Mouse (Mus musculus) CD8-positive naive resting alpha-beta T cell, adult 2 months (primary cell): ENCODE data around the gene Ankrd11.
"Not testable (repeated sequence)": the region's sequence is repeated elsewhere in the genome, so short reads cannot be mapped to it uniquely, and the experiment has no call there.

Experiments used
- DNase-seq, 2 experiments: peaks; one replicate each; pipeline ENCODE4 v3.0.0; 2022; ENCODE audit warnings: low read depth in 2 of 2, low spot score in 2 of 2

Ankrd11 gene

DNA sequence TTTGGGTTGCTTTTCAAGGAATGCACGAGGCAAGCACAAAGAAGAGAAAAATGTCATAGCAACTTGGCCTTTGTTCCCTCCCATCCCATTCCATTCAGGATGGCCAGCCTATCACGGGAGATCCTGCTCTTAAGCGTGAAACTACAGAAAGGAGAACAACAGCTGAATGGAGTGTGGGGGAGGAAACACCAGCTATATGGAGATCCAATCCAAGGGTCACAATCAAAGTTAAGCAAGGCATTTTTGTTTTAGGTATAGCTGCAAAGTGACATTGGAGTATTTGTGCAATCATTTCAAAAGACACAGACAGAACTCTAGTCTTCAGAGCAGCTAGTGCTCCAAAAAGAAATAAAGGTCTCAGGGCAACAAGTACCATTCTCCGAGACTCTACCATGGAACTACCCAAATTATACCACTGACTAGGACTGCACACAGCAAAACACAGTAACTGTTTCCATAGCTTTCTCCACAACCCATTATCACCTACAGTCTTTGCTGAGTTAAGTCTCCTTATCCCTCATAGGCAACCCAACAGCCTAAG lies 1.9 kb downstream of the Ankrd11 start:
- DNase-seq: no peak

DNA sequence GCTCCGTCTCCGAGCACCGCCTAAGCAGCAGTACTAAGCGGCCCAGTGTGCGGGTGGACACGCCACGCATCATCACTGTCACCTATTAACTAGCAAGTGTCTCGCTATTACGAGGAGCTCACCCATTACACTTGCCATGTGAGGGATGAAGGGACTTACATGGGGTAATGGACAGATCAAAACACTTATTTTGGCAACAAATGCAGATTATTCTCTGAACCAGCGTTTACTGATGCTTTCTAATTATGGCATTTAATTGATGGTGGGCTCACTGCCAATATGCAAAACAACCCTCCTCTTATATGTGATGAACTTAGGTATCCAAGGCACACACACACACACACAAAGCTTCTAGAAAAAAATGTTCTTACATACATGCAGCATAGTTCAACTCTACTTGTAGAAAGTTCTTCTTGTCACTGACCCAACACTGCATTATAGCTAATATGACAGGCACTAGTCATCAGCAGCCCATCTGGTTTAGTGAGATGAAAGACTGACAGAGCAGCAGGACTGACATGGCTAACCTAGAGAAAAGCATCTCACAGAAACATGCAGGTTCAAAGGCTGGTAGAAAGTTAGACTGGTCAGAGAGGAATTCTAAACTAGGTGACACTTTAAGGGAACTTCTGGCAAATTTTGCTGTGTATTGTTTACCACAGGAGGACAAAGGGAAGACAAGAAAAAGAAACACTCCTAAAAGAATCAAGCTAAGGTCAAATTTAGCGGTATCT lies 2.5 kb downstream of the Ankrd11 start:
- DNase-seq: no peak

DNA sequence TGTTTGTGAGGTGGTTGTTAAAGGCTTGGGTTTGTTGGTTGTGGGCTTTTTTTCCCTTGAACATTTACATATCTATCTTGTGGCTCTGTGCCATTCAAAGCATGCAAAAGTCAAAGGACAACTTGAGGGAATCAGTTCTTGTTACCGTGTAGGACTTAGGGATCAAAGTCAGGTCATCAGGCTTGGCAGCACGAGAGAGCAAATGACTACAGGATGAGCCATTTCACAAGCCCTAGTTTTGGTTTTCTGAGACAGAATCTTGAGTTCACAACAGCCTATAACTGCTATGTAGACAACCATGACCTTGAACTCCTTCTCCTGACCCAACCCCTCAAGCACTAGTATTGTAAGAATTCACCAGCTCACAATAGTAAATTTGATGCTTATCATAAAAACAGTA lies 3.7 kb downstream of the Ankrd11 start:
- no peak for DNase-seq

DNA sequence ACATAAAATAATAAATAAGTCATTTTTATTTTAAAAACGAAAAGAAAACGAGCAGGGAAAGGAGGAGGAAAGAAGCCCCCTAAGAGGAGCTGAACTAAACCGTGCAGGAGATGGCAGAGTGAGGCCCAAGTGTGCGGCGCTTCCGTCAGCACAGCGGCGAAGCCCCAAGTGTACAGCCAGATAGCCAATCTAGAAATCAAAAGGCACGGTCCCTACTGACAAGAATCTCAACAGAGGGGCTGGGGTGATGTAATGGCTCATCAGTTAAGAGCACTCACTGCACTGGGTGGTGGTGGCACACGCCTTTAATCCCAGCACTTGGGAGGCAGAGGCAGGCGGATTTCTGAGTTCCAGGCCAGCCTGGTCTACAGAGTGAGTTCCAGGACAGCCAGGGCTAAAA lies 4.6 kb downstream of the Ankrd11 start:
- DNase-seq: no peak

DNA sequence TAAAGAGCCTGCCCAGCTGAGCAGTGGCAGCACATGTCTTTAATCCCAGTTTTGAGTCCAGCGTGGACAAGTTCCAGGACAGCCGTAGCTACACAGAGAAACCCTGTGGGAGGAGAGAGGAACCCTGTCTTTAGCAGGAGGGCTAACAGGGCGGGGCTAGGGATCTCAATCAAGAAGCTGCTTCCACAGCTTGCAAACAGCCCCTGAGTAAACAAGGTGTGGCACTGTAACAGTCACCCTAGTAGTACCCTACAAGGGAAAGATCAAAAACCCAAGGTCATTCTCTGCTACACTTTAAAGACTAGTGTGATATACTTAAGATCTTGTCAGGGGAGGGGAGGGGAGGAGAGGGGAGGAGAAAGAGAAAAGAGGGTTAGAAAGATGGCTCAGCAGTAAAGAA lies 5.1 kb downstream of the Ankrd11 start:
- DNase-seq: peak; percentile 40 to 62

DNA sequence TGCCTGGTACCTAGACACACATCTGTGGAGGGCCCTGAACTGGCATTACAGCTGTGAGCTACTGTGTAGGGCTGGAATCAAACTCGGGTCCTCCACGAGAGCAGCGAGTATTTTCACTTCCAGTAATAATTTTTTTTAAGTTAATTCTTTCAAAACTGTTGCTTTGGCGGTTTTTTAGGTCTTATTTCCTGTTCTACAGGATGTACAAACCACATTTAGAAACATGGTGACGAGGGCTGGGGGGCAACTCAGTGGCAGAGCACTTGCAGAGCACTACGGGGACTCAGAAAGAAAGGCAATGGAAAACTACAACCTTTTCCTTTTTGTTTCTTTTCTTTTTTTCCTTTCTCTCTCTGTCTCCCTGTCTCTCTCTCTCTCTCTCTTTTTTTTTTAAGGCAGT lies 7.9 kb downstream of the Ankrd11 start:
- peak; percentile 69 to 81 for DNase-seq

DNA sequence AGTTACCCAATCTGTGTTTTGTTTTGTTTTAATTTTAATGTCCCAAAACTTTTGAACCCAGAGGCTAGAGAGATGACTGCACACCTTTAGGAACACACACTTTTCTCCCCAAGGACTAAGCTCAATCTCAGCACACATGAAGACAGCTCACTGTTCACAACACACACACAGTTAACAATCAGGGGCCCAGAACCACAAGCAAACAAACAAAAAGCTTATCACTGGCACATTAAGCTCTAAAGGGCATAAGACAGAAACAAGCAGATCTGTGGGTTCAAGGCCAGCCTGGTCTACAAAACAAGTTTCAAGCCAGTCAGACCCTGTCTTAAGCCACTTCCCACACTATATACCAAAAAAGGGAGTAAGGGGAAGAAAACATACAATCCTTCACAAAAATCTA lies 8.6 kb downstream of the Ankrd11 start:
- no peak for DNase-seq

DNA sequence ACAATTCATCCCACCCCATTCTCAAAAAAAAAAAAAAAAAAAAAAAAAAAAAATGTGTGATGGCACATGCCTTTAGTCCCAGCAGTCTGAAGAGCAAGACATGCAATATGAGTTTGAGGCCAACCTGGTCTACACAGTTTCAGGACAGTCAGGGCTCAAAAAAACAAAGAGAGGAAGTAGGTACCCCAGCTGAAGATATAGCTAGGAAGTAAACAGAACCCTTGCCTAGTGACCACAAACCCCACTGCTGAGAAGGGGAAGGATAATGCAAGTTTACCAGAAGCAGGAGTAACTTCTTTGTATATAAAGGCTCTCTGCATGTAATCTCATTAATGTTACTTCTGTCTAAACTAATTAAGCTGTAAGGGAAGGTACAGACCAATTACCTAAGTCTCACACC lies 9.3 kb downstream of the Ankrd11 start:
- peak in 1 of 2 experiments; percentile 67 for DNase-seq

DNA sequence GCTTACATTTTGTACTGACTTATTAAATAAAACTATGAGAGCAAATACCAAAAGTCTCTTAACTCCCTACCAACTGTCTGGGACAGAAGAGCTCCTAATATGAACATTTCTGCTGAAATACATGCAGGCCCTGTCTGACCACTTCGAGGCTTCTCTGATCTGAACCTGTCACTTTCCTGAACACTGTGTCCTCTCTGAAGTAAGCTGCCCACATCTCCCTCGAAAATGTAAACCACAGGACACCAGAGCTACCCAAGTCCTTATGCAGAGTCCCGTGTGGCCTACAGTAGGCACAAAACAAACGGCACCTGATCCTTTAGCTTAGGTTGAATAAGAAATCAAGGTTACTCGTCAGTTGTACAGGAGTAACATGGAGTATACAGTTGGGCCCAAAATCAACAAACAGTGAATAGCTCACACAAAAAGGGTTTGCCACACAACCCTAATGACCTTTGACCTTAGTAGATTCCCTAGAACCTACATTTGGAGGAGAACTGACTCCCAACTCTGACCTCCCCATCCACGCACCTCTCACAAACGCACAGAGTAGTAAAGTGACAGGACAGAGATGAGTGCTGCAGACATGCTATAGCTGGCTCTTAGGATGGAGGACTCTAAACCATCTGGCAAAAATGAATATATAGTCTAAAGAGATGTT lies 10.6 kb downstream of the Ankrd11 start:
- no peak for DNase-seq

DNA sequence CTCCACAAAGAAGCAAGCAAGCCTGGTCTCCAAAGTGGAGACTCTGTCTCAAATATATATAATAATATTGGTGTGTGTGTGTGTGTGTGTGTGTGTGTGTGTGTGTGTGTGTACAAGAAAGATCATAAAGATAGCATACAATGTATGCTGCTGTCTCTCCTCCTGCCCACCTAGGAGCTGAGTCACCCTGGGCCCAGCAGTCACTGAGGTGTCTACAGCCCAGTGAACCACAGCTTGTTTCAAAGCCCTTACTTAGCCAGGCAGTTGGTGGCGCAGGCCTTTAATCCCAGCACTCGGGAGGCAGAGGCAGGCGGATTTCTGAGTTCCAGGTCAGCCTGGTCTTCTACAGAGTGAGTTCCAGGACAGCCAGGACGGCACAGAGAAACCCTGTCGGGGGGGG lies 12.0 kb downstream of the Ankrd11 start:
- not testable (repeated sequence) for DNase-seq

DNA sequence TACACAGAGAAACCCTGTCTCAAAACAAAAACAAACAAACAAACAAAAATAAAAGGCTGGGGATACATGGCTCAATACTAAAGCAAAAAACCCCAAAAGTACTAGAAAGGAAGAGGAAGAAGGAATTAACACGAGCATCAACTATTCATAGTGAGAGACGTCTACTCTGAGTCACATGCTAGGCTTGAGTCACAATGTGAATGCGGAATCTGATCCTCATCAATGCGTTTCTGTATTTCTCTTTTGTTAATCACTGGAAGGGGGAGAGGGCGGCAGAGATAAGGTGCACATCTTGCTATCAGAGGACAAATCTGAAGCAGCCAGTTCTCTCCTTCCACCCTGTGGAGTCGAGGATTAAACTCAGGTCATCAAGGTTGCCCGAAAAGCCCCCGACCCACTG lies 14.3 kb downstream of the Ankrd11 start:
- DNase-seq: no peak

DNA sequence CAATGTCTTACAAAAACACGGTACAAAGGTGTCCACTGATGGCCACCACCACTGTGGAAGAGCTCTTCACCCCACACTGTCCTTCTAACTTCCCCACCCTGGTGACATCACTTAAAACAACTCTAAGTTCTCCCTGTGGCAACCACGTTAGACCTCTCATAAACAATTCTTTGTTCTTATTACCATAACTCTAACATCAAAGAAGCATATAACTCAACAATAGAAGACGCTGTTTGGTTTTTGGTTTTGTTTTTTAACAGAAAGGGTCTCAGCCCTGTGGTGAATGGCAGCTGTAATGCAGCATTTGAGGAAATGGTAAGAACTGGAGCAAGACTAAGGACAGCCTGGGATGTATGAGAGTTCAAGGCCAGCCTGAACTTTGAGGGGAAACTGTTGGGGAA lies 16.1 kb downstream of the Ankrd11 start:
- peak; percentile 56 to 64 for DNase-seq

DNA sequence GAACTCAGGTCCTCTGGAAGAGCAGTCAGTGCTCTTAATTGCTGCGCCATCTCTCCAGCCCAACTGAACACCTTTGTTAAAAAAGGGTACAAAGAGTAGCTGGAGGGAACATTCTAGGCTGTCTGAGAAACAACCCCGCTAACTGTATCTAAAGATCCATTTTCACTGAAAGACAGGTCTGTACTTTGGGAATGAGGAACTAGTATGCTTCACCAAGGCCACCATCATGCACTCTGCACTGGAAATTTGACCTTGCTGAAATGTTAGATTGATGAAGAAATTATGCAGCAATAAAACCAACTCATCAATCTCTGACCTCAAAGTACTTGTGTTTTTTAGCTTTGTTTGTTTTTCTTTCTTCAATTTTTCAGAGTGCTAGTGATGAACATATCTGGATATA lies 17.9 kb downstream of the Ankrd11 start:
- DNase-seq: no peak

DNA sequence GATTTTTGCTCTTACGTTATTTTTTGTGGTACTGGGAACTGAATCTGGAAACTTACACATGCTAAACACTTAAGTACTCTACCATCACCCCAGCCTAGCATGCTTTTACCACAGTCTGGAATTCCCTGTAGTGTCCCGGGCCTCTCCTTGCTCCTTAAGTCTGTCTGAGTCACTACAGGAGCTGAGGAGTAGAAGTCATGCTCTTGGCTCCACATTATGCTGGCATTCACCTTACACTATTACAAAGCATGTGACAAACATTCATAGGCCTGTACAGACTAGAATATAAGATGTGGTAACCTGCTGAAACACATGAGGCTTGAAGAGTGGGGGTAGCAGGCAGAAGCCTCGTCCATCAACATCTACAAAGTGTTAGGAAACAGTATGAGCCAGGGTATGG lies 19.4 kb downstream of the Ankrd11 start:
- DNase-seq: no peak

DNA sequence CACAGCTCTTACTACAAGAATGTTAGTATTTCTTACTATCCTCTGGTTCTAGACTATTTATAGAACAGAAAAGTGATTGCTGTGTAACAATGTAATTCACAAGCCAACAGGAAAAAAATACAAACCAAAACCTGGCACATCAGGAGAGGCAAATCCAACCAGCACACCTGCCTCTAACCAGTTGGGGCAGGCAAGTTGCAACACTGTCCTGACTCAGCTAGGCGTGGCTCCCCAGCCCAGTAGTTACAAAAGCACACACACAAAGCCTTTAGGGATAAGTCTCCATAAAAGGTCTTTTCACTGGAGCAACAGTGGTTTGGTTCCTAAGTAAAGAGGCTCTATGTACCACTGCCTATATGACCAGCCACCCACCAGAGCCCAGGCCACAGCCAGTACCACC lies 20.8 kb downstream of the Ankrd11 start:
- no peak for DNase-seq

DNA sequence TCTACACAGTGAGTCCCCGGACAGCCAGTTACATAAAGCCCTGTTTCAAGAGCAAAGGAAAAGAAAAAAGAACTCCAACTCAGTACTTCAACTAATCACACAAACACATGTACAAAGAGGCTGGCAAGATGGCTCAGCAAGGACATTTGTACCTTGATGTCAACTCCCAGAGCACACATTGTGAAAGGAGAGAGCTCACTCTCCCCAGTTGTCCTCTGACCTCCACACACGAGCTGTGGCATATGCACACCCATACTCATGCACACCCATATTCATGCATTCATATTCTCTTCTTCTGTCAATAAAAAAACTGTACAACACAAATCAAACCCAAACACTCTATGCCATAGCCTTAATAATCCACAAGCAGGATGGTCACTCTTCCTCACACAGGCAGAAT lies 21.2 kb downstream of the Ankrd11 start:
- no peak for DNase-seq

DNA sequence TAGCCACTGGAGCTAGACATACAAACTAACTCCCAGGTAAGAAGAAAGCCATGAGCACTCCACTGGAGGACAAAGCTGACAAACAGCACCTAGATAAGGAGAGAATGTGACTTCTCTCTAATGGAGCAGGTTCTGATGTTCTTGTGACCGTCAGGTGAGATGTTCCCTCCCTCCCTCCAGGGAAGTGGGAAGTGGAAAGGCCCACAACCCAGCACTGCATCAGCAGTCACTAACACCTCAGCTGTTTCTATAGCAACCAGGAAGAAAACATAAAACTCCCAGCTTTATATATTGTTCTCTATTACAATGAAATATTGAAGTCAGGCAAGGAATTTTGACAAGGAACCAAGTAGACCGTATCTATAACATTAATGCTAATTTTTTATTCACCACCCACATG lies 22.0 kb downstream of the Ankrd11 start:
- DNase-seq: no peak

DNA sequence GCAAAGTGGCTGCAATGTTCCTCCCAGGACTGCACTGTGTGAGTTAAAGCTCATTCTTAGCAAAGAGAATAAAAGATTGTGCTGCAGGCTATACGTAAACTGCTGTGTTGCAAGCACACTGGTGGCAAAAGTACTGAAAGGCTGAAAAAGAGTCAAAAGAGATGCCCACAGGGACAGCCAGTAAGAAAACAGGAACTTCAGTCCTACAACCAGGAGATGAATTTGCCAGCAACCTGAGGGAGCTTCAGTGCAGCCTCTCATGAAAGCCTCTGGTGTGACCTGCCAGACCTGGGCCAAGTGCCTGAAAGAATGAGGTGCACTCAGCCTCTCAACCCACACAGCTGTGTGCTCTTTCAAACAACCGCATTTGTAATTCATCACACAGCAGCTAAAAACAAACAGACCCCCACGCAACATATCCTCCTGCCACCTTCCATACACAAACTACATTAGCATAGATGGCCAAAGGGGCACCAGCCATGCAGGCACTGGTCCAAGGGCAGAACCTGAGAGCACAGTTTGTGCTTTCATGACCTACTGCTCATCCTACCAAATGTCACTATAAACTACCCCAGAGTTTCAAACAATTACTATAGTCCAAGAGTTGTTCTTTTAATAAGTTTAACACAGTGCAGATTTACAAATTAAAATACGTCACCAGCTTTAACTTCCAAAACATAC lies 23.5 kb downstream of the Ankrd11 start:
- no peak for DNase-seq

DNA sequence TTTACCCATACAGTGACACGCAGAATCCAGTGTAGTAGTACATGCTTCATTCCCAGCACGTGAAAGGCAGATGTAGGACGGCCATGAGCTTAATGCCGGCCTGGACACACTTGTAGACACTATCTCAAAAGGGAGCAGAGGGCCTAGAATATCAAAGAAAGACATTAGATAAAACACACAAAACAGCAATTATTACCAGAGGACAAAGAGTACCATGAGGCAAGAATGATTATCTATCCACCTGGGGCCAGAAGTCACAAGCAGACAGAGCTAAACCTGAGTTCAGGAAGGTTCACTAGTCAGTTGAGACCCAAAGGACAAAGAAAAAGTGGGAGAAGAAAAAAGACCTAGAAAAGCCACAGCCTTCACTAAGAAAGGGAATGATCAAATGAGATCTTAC lies 24.9 kb downstream of the Ankrd11 start:
- DNase-seq: no peak

DNA sequence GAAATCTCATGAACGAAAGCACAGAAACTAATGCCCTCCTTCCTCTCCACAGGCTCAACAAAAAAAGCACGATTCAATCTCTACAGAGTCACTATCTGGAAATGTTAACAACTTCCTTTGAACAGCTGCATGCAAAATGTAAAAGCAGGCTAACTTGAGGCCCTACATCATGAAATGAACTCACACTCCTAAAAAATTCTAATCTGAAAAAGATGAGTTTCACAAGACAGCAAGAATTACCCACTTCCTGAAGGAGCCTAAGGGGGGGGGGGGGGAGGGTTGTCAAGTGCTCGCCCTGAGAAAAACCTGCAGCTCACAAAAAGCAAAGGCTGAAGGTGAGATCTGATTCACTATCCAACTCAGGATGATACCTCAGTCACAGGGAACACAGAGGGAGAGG lies 27.0 kb downstream of the Ankrd11 start:
- no peak for DNase-seq

DNA sequence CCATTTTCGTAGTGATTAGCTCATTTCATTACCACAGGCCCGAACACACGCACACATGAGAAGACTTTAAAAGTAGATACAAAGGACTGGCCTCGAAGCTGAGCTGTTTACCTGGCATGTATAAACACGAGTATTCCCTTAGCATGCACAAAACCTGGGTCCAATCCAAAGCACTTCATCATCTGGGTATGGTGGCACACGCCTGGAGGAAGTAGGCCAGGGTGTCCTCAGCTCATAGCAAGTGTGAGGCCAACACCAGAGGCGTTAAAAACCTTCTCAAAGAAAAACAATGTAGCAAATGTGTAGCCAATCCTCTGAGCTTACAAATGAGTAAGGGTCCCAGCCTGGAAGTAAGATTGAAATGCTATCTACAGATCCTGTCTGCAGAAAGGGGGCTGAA lies 27.6 kb downstream of the Ankrd11 start:
- DNase-seq: no peak

DNA sequence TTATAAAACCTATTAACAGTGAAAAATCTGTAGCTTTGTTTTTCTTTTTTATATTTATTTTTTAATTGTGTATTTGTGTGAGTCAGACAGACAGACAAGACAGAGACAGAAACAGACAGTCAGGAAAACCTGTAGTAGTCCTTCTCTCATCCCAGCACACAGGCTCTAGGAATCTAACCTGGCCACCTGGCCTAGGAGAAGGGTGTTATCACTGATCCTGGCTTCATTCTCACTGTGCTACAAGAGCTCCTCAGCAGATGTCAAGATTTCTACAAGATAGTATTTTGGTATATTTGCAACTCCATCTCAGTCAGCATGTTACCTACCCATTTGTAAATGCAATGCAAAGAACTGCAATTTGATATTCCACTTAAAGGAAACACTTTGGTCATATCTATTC lies 30.8 kb downstream of the Ankrd11 start:
- DNase-seq: no peak
